Mouse (Mus musculus): ENCODE data around the gene Apoe. TPM values are rescaled to one million over a fixed set of nuclear protein-coding genes. Genes with fewer than 3 reads are reported as not detected.
A peak's percentile ranks its signal among the peaks of the same experiment; 100 is the strongest.

Apoe gene
- polyA plus RNA-seq (2015; fragmentation: Nextera tagmentation; extraction: Ambion mirVana), result 470 and 554 TPM in 2 replicates

DNA sequence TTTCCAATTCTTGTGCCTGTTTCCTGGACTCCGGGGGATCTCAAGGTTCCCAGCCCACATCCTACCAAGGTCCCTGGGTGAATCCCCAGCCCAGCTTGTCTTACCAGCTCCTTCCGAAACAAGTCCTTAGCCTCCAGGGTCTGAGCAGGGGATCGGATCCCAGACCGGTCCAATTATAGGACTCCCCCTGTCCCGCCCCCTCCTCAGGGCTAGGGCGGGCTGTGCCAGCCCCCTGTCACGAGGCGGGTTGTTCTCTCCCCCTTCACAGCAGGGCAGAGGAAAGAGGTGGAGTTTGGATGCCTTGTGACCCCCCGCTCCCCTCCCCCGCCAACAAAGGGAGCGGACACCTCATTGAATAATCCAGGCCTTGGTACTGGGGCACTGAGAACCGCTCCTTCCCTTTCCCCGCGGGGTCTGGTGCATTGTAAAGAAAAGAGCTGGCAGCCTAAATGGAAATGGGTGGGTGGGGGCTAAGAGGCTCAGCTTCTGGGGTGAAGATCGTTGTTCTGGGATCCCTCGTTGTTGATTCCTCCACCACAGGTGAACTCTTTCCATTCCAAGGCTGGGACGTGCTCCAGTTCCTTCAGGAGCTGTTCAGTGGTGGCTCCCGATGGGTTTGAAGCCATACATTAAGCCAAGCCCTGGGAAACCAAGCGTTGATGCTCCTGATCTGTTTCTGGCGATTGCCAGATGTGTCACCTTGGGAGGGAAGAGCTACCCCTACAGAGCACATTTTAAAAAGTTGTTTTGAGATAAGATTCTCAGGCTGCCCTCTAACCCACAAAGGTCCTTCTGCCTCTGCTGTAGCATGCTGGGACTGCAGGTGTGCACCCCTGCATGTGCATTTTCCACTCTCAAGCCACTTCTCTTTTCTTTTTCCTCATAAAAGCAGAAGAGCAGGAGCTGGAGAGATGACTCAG is at the start of gene Apoe:
Gene Apoe, minus strand, starts transcription at position 282 of the 920 bp plus-strand sequence.
- Histone ChIP-seq H3K27me3 (ENCODE audit: control insufficient read depth, insufficient read depth, low read depth, low read length) (no peaks in the 10 kb centered on the region), H3K27ac (ENCODE audit: low read length) (peak within 1 kb of the TSS; percentile 51), H3K4me2 (ENCODE audit: low read depth, low read length) (peak within 1 kb of the TSS; percentile 62), H3K4me1 (replicated peaks; ENCODE audit: control insufficient read depth, insufficient read depth, low read length) (peaks cover 20% of the 10 kb centered on the region), H3K4me3 (ENCODE audit: low read length) (peak within 1 kb of the TSS; percentile 46), H3K36me3 (ENCODE audit: control insufficient read depth, insufficient read depth, low read length) (peaks cover 10% of the 10 kb centered on the region), H3K9ac (ENCODE audit: low read length) (peak within 1 kb of the TSS; percentile 67), H3K9me3 (ENCODE audit: control insufficient read depth, low read length) (peaks cover 4% of the 10 kb centered on the region; the same call in 1 of the 2 replicates)
- 4% methylated on average over 20 of the region's 20 CpGs for WGBS
- ATAC-seq (ENCODE audit: low read depth), result peak; percentile 68

DNA sequence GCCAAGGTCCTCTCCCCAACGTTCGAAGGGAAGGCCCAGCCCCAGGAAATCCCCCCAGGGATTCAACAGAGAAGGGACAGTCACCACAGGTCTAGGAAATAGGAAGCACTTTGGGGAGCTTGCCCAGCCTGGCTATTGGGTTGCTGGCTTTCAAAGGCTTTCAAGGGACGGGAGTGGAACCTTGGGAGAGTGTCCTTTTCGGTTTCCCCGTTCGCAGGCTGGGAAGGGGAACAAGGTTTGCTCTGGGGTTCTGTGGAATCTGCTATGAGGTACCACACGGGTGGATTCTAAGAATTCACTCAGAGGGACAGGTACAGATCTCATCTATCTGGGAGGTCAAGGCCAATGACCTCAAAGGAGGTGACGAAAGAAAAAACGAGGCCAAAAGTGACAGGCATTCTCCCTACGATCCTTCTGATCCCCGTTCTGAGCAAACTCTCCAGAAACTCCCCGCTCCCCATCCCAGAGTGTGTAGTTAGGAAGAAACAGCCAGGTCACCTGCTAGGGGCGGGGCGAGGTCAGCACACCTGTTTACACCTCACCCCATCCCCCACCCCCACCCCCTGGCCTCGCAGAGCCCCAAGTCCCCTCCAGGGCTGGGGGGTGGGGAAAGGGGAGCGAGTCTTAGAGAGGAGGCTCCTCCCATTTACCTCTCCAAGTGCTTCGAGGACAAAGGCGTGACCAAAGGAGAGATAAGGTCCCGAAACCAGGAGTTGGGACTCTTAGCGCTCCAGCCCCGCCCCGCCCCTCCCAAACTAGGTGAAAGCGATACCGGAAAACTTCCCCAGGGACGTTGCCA is 48.6 kb upstream of the Apoe start:
- no peaks in the 10 kb centered on the region for H3K27me3 ChIP-seq (ENCODE audit: control insufficient read depth, insufficient read depth, low read depth, low read length)
- H3K4me2 ChIP-seq (ENCODE audit: low read depth, low read length), result peak overlapping the region; percentile 63
- peaks cover 39% of the 10 kb centered on the region for H3K4me1 ChIP-seq (replicated peaks; ENCODE audit: control insufficient read depth, insufficient read depth, low read length)
- H3K27ac ChIP-seq (ENCODE audit: low read length), result peak overlapping the region; percentile 86
- 5% methylated on average over 25 of the region's 25 CpGs for WGBS
- 0 out of 2 replicates have a peak, but pooled peaks cover 3% of the 10 kb centered on the region for H3K36me3 ChIP-seq (ENCODE audit: control insufficient read depth, insufficient read depth, low read length)
- H3K4me3 ChIP-seq (ENCODE audit: low read length), result peak overlapping the region; percentile 79
- peak; percentile 3; the same call in 1 of the 2 replicates for ATAC-seq (ENCODE audit: low read depth)
- H3K9ac ChIP-seq (ENCODE audit: low read length), result peak overlapping the region; percentile 93
- no peaks in the 10 kb centered on the region for H3K9me3 ChIP-seq (ENCODE audit: control insufficient read depth, low read length)

DNA sequence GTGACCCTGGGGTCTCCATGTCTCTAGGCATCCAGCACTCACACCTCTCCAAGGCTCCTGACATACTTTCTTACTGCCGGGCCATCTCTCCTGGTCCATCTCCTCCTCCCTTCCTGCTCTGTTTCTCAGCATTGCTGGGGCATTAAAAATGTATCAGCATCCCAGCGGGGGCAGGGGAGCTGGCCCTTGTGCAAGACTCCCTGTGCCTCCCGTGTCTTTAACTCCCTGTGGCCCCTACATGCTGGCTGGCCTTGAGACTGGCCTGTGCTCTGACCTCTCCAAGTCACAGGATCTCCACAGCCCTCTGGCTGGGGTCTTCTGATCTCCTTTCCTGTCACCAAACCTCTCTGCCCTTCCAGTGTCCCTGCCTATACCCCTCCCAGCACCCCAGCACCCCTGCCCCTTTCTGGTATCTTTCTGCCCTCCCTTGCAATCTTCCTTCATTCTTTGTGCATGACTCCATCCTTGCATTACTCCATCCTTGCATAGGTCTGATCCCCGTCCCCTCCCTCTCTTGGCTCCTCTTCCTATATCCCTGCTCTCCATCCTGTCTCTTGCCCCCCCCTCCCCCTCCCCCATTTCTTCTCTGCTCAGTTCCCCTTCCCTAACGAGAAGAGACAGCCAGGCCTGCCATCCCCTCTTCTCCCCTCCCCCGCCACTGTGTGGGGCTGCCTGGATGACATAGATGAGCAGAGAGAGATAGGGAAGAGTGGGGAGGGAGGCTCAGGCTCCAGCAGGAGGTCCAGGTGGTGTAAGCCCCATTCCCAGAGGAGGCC is 47.6 kb upstream of the Apoe start:
- no peaks in the 10 kb centered on the region for H3K27me3 ChIP-seq (ENCODE audit: control insufficient read depth, insufficient read depth, low read depth, low read length)
- peak overlapping the region; percentile 63 for H3K4me2 ChIP-seq (ENCODE audit: low read depth, low read length)
- H3K36me3 ChIP-seq (ENCODE audit: control insufficient read depth, insufficient read depth, low read length), result 0 out of 2 replicates have a peak, but pooled peaks cover 3% of the 10 kb centered on the region
- H3K27ac ChIP-seq (ENCODE audit: low read length), result peak overlapping the region; percentile 86; the same call in 1 of the 2 replicates
- H3K9ac ChIP-seq (ENCODE audit: low read length), result peak overlapping the region; percentile 93
- H3K4me1 ChIP-seq (replicated peaks; ENCODE audit: control insufficient read depth, insufficient read depth, low read length), result peaks cover 49% of the 10 kb centered on the region
- ATAC-seq (ENCODE audit: low read depth), result no peak
- H3K9me3 ChIP-seq (ENCODE audit: control insufficient read depth, low read length), result no peaks in the 10 kb centered on the region
- 25% methylated on average over 6 of the region's 6 CpGs for WGBS
- peak overlapping the region; percentile 79 for H3K4me3 ChIP-seq (ENCODE audit: low read length)

DNA sequence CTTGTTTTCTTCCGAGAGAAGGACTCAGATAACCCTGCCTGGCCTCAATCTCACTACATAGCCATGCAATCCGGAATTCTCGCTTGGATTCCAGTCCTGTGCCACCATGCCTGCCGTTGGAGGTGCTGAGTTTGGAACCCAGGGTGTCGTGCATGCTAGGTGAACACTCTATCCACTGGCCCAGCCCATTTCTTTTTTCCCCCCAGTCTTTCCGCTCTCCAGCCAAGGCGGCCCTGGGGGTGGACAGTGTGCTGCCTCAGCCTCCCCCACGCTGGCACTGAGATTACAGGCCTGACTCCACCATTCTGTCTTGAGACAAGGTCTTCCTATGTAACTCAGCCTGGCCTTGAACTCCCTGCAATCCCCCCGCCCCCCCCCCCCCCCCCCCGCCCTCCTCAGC is 47.0 kb upstream of the Apoe start:
- peaks cover 4% of the 10 kb centered on the region for H3K36me3 ChIP-seq (ENCODE audit: control insufficient read depth, insufficient read depth, low read length)
- H3K4me2 ChIP-seq (ENCODE audit: low read depth, low read length), result no peak overlapping the region
- H3K4me3 ChIP-seq (ENCODE audit: low read length), result no peak overlapping the region
- H3K9ac ChIP-seq (ENCODE audit: low read length), result no peak overlapping the region
- H3K9me3 ChIP-seq (ENCODE audit: control insufficient read depth, low read length), result no peaks in the 10 kb centered on the region
- WGBS, result 75% methylated on average over 8 of the region's 10 CpGs
- H3K27ac ChIP-seq (ENCODE audit: low read length), result no peak overlapping the region
- no peaks in the 10 kb centered on the region for H3K27me3 ChIP-seq (ENCODE audit: control insufficient read depth, insufficient read depth, low read depth, low read length)
- ATAC-seq (ENCODE audit: low read depth), result no peak
- peaks cover 52% of the 10 kb centered on the region for H3K4me1 ChIP-seq (replicated peaks; ENCODE audit: control insufficient read depth, insufficient read depth, low read length)

DNA sequence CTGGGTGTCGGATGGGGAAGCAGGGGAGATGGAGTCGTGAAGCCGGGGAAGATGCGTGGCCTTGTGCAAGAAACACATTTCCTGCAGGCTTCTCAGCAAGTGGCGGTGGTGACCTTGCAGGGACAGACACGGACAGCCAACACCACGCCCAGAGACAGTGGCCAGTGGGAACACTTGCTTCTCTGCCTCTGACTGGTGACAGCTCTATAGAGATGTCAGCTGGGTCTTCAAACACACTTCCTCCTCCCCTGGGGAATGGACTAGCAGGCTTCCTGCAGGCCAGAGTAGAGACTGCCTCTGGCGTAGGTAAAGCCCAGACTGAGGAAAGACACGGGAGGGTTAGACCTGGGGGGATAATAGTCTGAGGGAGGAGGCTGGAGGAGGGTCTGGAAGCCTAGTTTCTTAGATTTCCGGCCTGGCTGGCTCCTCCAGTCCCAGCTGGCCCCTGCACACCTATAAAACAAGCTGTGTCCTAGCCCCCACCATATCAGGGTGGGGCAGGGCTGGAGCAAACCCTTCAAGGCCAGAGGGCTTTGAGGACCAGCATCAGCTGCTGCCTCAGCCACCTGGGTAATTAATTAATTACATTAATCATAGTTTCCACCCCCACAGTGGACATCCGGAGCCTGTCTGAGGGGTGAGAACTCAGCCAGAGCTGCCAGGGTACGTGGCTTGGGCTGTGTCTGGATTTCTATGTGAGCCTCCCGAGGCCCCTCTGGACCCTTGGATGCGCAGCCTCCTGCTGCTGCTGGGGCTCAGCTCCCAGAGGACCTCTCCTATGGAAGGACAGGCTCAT is 45.8 kb upstream of the Apoe start:
- peak overlapping the region; percentile 56 for H3K27ac ChIP-seq (ENCODE audit: low read length)
- H3K27me3 ChIP-seq (ENCODE audit: control insufficient read depth, insufficient read depth, low read depth, low read length), result no peaks in the 10 kb centered on the region
- 50% methylated on average over 14 of the region's 14 CpGs for WGBS
- peaks cover 11% of the 10 kb centered on the region for H3K36me3 ChIP-seq (ENCODE audit: control insufficient read depth, insufficient read depth, low read length)
- no peaks in the 10 kb centered on the region for H3K9me3 ChIP-seq (ENCODE audit: control insufficient read depth, low read length)
- ATAC-seq (ENCODE audit: low read depth), result 0 out of 2 replicates have a peak, but pooled peaks have one; percentile 3
- no peak overlapping the region for H3K4me3 ChIP-seq (ENCODE audit: low read length)
- H3K4me1 ChIP-seq (replicated peaks; ENCODE audit: control insufficient read depth, insufficient read depth, low read length), result peaks cover 46% of the 10 kb centered on the region
- H3K9ac ChIP-seq (ENCODE audit: low read length), result peak overlapping the region; percentile 26; the same call in 1 of the 2 replicates
- no peak overlapping the region for H3K4me2 ChIP-seq (ENCODE audit: low read depth, low read length)

DNA sequence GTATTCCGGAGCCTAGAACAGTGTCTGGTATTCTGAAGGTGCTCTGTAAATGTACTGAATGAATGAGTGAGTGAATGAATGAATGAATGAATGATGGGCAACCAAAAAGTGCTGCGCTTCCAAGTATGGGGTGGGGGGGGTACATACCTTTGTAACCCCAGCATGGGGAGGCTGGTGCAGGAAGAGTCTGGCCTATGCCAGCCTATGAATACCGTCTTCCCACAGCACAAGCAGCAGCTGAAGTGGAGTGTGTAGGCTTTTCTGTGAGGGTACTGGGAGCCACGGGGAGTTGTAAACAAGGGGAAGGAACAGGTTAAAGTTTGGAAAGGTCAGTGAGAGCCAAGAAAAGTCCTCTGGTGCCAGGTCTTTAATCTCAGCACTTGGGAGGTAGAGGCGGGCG is 44.8 kb upstream of the Apoe start:
- H3K27ac ChIP-seq (ENCODE audit: low read length), result no peak overlapping the region
- no peak overlapping the region for H3K9ac ChIP-seq (ENCODE audit: low read length)
- WGBS, result 71% methylated on average over 6 of the region's 6 CpGs
- no peaks in the 10 kb centered on the region for H3K27me3 ChIP-seq (ENCODE audit: control insufficient read depth, insufficient read depth, low read depth, low read length)
- ATAC-seq (ENCODE audit: low read depth), result no peak
- H3K9me3 ChIP-seq (ENCODE audit: control insufficient read depth, low read length), result no peaks in the 10 kb centered on the region
- H3K4me3 ChIP-seq (ENCODE audit: low read length), result no peak overlapping the region
- peaks cover 46% of the 10 kb centered on the region for H3K4me1 ChIP-seq (replicated peaks; ENCODE audit: control insufficient read depth, insufficient read depth, low read length)
- H3K36me3 ChIP-seq (ENCODE audit: control insufficient read depth, insufficient read depth, low read length), result peaks cover 11% of the 10 kb centered on the region
- no peak overlapping the region for H3K4me2 ChIP-seq (ENCODE audit: low read depth, low read length)

DNA sequence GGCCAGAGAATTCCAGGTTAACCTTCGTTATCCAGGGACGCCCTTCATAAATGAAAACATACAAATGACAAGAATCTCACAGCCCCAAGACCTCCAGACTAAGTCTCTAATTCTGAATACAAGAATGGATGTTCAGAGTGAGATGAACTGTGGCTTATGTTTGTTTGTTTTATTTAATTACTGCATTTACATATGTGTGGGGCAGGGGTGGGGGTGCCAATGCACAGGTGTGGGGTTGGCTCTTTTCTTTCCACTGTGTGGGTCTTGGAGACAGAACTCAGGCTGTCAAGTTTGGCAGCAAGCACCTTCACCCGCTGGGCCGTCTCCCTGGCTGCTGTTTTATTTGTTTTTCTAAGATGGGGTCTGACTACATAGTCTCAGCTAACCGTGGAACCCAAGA is 43.5 kb upstream of the Apoe start:
- Histone ChIP-seq H3K9me3 (ENCODE audit: control insufficient read depth, low read length) (no peaks in the 10 kb centered on the region), H3K27ac (ENCODE audit: low read length) (no peak overlapping the region), H3K27me3 (ENCODE audit: control insufficient read depth, insufficient read depth, low read depth, low read length) (no peaks in the 10 kb centered on the region), H3K9ac (ENCODE audit: low read length) (no peak overlapping the region), H3K4me2 (ENCODE audit: low read depth, low read length) (no peak overlapping the region), H3K36me3 (ENCODE audit: control insufficient read depth, insufficient read depth, low read length) (peaks cover 15% of the 10 kb centered on the region), H3K4me1 (replicated peaks; ENCODE audit: control insufficient read depth, insufficient read depth, low read length) (peaks cover 39% of the 10 kb centered on the region), H3K4me3 (ENCODE audit: low read length) (no peak overlapping the region)
- no peak for ATAC-seq (ENCODE audit: low read depth)
- 36% methylated on average over 5 of the region's 5 CpGs for WGBS

DNA sequence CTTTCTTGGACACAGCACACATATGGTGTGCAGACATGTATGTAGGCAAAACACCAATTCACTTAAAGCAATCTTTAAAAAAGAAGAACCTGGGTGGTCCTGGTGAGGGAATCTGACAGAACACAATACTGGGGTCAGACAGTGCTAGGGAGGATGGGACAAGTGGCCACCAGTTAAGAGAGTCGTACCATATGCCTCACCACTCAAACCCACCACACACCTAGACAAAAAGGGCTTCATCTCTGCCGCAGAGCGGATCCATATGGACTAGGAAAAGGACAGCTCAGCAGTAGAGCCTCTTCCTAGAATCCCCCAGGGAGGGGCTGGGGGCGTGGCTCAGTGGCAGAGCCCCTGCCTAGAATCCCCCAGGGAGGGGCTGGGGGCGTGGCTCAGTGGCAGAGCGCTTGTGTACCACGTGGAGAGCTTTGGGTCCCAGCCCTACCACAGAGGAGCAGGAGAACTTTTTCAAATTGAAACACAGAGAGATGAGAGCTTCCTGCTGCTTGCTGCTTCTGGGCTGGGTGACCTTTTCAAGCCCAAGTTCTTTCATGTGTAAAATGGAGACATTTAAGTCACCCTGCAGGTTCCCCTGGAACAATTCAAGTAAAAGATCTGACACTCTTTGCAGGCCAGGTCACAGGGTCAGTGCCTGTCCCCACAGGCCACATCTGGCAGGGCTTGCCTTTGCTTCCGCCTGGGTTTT is 42.5 kb upstream of the Apoe start:
- Histone ChIP-seq H3K27ac (ENCODE audit: low read length) (peak overlapping the region; percentile 30; the same call in 1 of the 2 replicates), H3K4me1 (replicated peaks; ENCODE audit: control insufficient read depth, insufficient read depth, low read length) (peaks cover 29% of the 10 kb centered on the region), H3K9me3 (ENCODE audit: control insufficient read depth, low read length) (no peaks in the 10 kb centered on the region), H3K9ac (ENCODE audit: low read length) (no peak overlapping the region), H3K4me2 (ENCODE audit: low read depth, low read length) (no peak overlapping the region), H3K27me3 (ENCODE audit: control insufficient read depth, insufficient read depth, low read depth, low read length) (no peaks in the 10 kb centered on the region), H3K36me3 (ENCODE audit: control insufficient read depth, insufficient read depth, low read length) (peaks cover 24% of the 10 kb centered on the region), H3K4me3 (ENCODE audit: low read length) (no peak overlapping the region)
- WGBS, result 18% methylated on average over 8 of the region's 8 CpGs
- peak; percentile 65 for ATAC-seq (ENCODE audit: low read depth)
